10 mouse cellular contexts compared by ENCODE assay signal in the genomic region with DNA sequence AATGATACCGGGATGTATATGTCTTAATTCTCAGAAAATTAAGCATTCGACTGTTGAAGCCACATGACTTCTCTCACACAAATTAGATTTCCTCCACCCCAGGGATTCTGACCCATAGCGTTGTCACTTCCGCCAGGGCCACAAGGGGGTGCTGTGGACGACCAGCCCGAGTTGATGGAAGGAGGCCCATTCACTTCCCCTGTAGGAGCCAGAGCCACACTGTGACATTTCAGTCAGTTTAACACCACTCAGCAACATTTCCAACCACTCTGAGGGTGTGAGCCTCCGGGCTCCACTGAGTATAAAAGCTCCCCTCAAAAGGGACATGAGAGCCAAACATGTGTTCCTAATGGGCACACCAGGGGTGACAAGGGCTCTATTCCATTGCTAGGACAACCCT. TPM values are rescaled to one million over a fixed set of nuclear protein-coding genes. Genes with fewer than 3 reads are reported as not detected.
A peak's percentile ranks its signal among the peaks of the same experiment; 100 is the strongest.
DNase-seq lines count a peak whose midpoint lies in the region; ATAC-seq and TF ChIP-seq lines count a peak whose summit lies in the region.
"Had no signal": no experiment of that assay in that cellular context is flagged by ENCODE, and none has a peak within 500 bp of the region (broad histone marks: within the 10 kb centered on the region; RNA-seq: fewer than 3 reads in every experiment).

No protein-coding gene starts in this region.

- no peak overlapping the region for H3K4me3 ChIP-seq in hindbrain, embryonic 13.5 days
- no peak overlapping the region for H3K4me3 ChIP-seq in left cerebral cortex, adult 2 months
- H3K4me3 ChIP-seq in midbrain, embryonic 11.5 days (ENCODE audit: low read depth, low read length): no peak overlapping the region
- H3K4me3 ChIP-seq in stomach, postnatal 0 days (ENCODE audit: low read depth, low read length): no peak overlapping the region
- H3K4me3 ChIP-seq: limb, embryonic 13.5 days had no signal

- peak; percentile 66 for TF ChIP-seq CTCF in left cerebral cortex, adult 2 months (IDR thresholded peaks at IDR 0.05)
- peak; percentile 75 for TF ChIP-seq CTCF in stomach, postnatal 0 days (IDR thresholded peaks at IDR 0.05; ENCODE audit: low read depth)

- DNase-seq in kidney, adult 18-20 months: peak; percentile 46
- DNase-seq in kidney, adult 11 months: no peak
- DNase-seq in cerebellum, adult 8-10 months: peak; percentile 30
- DNase-seq in forelimb bud, embryonic 11.5 days (ENCODE audit: low read depth, low spot score): peak; percentile 23
- peak; percentile 59 to 61 for DNase-seq in left cerebral cortex, adult 2 months (ENCODE audit: extremely low spot score in 1 of 2, low spot score in 2 of 2)
- DNase-seq in midbrain, embryonic 11.5 days (ENCODE audit: low spot score, missing footprints): peak; percentile 94
- DNase-seq in stomach, postnatal 0 days (ENCODE audit: low spot score): peak; percentile 65

- no peaks in the 10 kb centered on the region for H3K9me3 ChIP-seq in hindbrain, embryonic 13.5 days
- no peaks in the 10 kb centered on the region for H3K9me3 ChIP-seq in midbrain, embryonic 11.5 days (ENCODE audit: control insufficient read depth, low read length)
- no peaks in the 10 kb centered on the region for H3K9me3 ChIP-seq in stomach, postnatal 0 days (ENCODE audit: control insufficient read depth, low read length)

- no peaks in the 10 kb centered on the region for H3K36me3 ChIP-seq in hindbrain, embryonic 13.5 days
- H3K36me3 ChIP-seq in midbrain, embryonic 11.5 days (ENCODE audit: control insufficient read depth, insufficient read depth, low read length): no peaks in the 10 kb centered on the region
- H3K36me3 ChIP-seq in stomach, postnatal 0 days (ENCODE audit: control insufficient read depth, insufficient read depth, low read length): no peaks in the 10 kb centered on the region
- H3K36me3 ChIP-seq: limb, embryonic 13.5 days had no signal

- peak overlapping the region; percentile 81 for H3K27ac ChIP-seq in hindbrain, embryonic 13.5 days
- peak overlapping the region; percentile 53; the same call in 1 of the 2 replicates for H3K27ac ChIP-seq in left cerebral cortex, adult 2 months
- 0 out of 2 replicates have a peak overlapping the region, but pooled peaks have one; percentile 31 for H3K27ac ChIP-seq in midbrain, embryonic 11.5 days (ENCODE audit: low read depth, low read length)
- peak overlapping the region; percentile 36 for H3K27ac ChIP-seq in stomach, postnatal 0 days (replicated peaks)
- H3K27ac ChIP-seq: limb, embryonic 13.5 days had no signal

- 62% methylated on average over 7 of the region's 7 CpGs for WGBS in hindbrain, embryonic 13.5 days
- 80% methylated on average over 7 of the region's 7 CpGs for WGBS in midbrain, embryonic 11.5 days
- WGBS in stomach, postnatal 0 days: 73% methylated on average over 7 of the region's 7 CpGs

- H3K9ac ChIP-seq in hindbrain, embryonic 13.5 days: no peak overlapping the region
- no peak overlapping the region for H3K9ac ChIP-seq in midbrain, embryonic 11.5 days (ENCODE audit: low read length)
- H3K9ac ChIP-seq in stomach, postnatal 0 days (ENCODE audit: low read length): no peak overlapping the region
- H3K9ac ChIP-seq: limb, embryonic 13.5 days had no signal

- no peaks in the 10 kb centered on the region for H3K27me3 ChIP-seq in hindbrain, embryonic 13.5 days
- H3K27me3 ChIP-seq in midbrain, embryonic 11.5 days (ENCODE audit: control insufficient read depth, insufficient read depth, low read length): no peaks in the 10 kb centered on the region
- no peaks in the 10 kb centered on the region for H3K27me3 ChIP-seq in stomach, postnatal 0 days (ENCODE audit: control insufficient read depth, insufficient read depth, low read length)
- H3K27me3 ChIP-seq: limb, embryonic 13.5 days; Patski had no signal

- peaks cover 31% of the 10 kb centered on the region for H3K4me1 ChIP-seq in hindbrain, embryonic 13.5 days (replicated peaks)
- peaks cover 5% of the 10 kb centered on the region; the same call in 1 of the 2 replicates for H3K4me1 ChIP-seq in midbrain, embryonic 11.5 days (ENCODE audit: control insufficient read depth, insufficient read depth, low read length)
- H3K4me1 ChIP-seq in stomach, postnatal 0 days (replicated peaks; ENCODE audit: control insufficient read depth, insufficient read depth): no peaks in the 10 kb centered on the region

- no peak overlapping the region for H3K4me2 ChIP-seq in hindbrain, embryonic 13.5 days
- no peak overlapping the region for H3K4me2 ChIP-seq in midbrain, embryonic 11.5 days
- H3K4me2 ChIP-seq in stomach, postnatal 0 days (replicated peaks; ENCODE audit: low read depth): no peak overlapping the region
- H3K4me2 ChIP-seq: limb, embryonic 13.5 days had no signal

- intact Hi-C loops in left cerebral cortex, adult 2 months (cut with DNase I): loop anchor here (2.0 to 5.0 kb wide), 4 partner anchors 38 to 316 kb away; partner anchors contain the start of gene Sh3bp4

- peak; percentile 61 for ATAC-seq in hindbrain, embryonic 13.5 days (ENCODE audit: low FRiP score)
- no peak for ATAC-seq in midbrain, embryonic 11.5 days (ENCODE audit: low FRiP score)
- no peak for ATAC-seq in stomach, postnatal 0 days (ENCODE audit: low FRiP score, low TSS enrichment)
- ATAC-seq: Patski had no signal

- no peak for TF ChIP-seq EP300 in stomach, postnatal 0 days (optimal IDR thresholded peaks at IDR 0.05)

RNA-seq across cellular contexts. Expression of gene Arl4c, which starts 54.6 kb away (rescaled TPM):
- polyA plus RNA-seq in hindbrain, embryonic 13.5 days (2015; fragmentation: Nextera tagmentation; extraction: Ambion mirVana): 41.3 and 42.8 TPM in 2 replicates
- 10 to 100 TPM; 35.7 to 39.2 TPM for total RNA-seq in left cerebral cortex, adult 2 months (2021)
- polyA plus RNA-seq in midbrain, embryonic 11.5 days (2014; fragmentation: Nextera tagmentation; extraction: Ambion mirVana): 12.0 and 12.1 TPM in 2 replicates
- polyA plus RNA-seq in stomach, postnatal 0 days (2015; fragmentation: Nextera tagmentation; extraction: Ambion mirVana): 5.7 and 5.8 TPM in 2 replicates

Comparison
In these comparisons a context has a peak if more than half of its experiments do, and no peak if none do; other contexts are left out.
1. H3K27ac ChIP-seq: peak in every context shown above with its lines; median percentile 81 in hindbrain, embryonic 13.5 days; 53 in left cerebral cortex, adult 2 months; 36 in stomach, postnatal 0 days; 31 in midbrain, embryonic 11.5 days.